Mouse (Mus musculus): ENCODE results near the gene Dync1i1. TPM values are rescaled to one million over a fixed set of nuclear protein-coding genes. Genes with fewer than 3 reads are reported as not detected.
"Not testable (repeated sequence)": the region's sequence is repeated elsewhere in the genome, so short reads cannot be mapped to it uniquely, and the experiment has no call there.

The Dync1i1 gene
- polyA plus RNA-seq (2015; fragmentation: Nextera tagmentation; extraction: Ambion mirVana): 0.04 and 0.11 TPM in 2 replicates

DNA sequence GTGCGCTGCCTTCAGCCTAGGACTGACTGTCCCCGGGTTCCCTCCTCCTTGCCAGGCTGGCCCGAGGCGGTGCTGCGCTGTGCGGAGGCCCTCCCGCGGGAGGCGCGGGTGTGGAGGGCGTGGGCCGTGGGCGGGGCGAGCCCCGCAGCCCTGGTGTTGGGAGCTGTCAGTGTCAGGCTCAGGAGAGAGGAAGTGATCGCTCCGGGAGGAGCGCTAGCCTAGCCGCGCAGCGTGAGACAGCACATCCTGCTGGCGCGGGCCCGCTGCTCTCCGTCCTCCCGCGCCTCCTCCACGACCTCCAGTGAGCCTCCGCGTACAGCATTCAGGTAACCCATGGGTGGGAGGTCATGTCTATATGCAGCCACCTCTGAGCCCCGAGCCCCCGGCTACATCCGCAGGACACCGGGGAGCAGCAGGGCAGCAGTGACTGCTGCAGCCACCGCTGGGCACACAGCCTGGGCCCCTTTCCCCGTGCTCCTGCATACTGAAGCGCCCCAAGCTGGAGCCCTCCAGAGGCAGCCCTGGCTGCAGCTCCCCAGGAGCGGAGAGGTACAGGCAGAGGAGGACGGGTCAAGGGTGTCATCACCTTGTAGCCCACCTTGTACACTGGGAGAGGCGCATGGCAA is at the start of gene Dync1i1:
Dync1i1 (plus strand) TSS at position 29 of the 626 bp plus-strand sequence.
- Histone ChIP-seq H3K9me3 (replicated peaks; ENCODE audit: control insufficient read depth, low read length) (no peaks in the 10 kb centered on the region), H3K9ac (ENCODE audit: low read depth, low read length) (no peak within 1 kb of the TSS), H3K27me3 (ENCODE audit: control insufficient read depth, insufficient read depth, low read depth, low read length) (peaks cover 11% of the 10 kb centered on the region), H3K4me3 (ENCODE audit: low read depth, low read length) (peak within 1 kb of the TSS; percentile 16; the same call in 1 of the 2 replicates), H3K4me1 (ENCODE audit: control insufficient read depth, low read depth, low read length) (no peaks in the 10 kb centered on the region), H3K36me3 (ENCODE audit: control insufficient read depth, insufficient read depth) (no peaks in the 10 kb centered on the region), H3K27ac (ENCODE audit: low read length) (no peak within 1 kb of the TSS), H3K4me2 (ENCODE audit: low read depth, low read length) (peak within 1 kb of the TSS; percentile 41)
- WGBS (ENCODE audit: insufficient replicate concordance): under 1% methylated on average over 39 of the region's 40 CpGs
- ATAC-seq (ENCODE audit: low read depth): peak; percentile 48; the same call in 1 of the 2 replicates

DNA sequence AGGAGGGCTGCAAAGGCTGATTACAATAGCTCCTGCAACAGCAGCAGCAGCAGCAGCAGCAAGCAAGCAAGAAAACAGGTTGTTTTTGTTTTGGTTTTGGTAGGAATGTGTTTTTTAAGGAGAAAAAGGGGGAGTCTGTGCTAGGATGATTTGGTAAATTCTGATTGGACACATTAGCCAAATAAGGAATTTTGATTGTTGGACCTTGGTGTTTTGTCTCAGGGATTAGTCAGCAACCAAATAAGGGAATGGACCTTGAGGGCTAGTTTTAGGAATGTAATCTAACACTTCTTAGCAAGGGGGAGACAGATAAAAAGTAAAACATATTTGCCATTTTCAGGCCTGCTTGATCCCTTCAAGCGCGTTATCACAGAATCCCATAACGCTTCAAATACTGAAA is 45.7 kb upstream of the Dync1i1 start:
- no peak overlapping the region for H3K4me3 ChIP-seq (ENCODE audit: low read depth, low read length)
- WGBS (ENCODE audit: insufficient replicate concordance): 75% methylated on average over 3 of the region's 3 CpGs
- no peak overlapping the region for H3K27ac ChIP-seq (ENCODE audit: low read length)
- H3K36me3 ChIP-seq (ENCODE audit: control insufficient read depth, insufficient read depth): no peaks in the 10 kb centered on the region
- no peaks in the 10 kb centered on the region for H3K4me1 ChIP-seq (ENCODE audit: control insufficient read depth, low read depth, low read length)
- H3K27me3 ChIP-seq (ENCODE audit: control insufficient read depth, insufficient read depth, low read depth, low read length): no peaks in the 10 kb centered on the region
- H3K9me3 ChIP-seq (replicated peaks; ENCODE audit: control insufficient read depth, low read length): no peaks in the 10 kb centered on the region
- H3K4me2 ChIP-seq (ENCODE audit: low read depth, low read length): no peak overlapping the region
- no peak overlapping the region for H3K9ac ChIP-seq (ENCODE audit: low read depth, low read length)
- no peak for ATAC-seq (ENCODE audit: low read depth)

DNA sequence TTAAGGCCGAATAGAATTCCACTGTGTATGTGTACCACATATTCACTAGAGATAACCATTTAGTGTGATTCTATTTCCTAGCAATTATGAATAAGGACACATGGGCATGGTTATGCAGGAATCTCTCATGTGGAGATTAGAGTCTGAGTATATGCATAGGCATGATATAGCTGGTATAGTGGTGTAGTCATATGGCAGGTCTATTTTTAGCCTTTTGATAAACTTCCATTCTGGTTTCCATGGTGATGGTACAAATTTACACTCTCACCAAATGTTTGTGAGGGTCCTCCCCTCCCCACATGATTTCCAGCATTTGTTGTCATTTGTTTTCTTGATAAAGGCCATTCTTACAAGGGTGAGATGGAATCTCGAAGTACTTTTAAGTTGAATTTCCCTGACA is 23.6 kb upstream of the Dync1i1 start:
- H3K36me3 ChIP-seq (ENCODE audit: control insufficient read depth, insufficient read depth): no peaks in the 10 kb centered on the region
- H3K4me3 ChIP-seq (ENCODE audit: low read depth, low read length): no peak overlapping the region
- H3K27ac ChIP-seq (ENCODE audit: low read length): no peak overlapping the region
- H3K27me3 ChIP-seq (ENCODE audit: control insufficient read depth, insufficient read depth, low read depth, low read length): no peaks in the 10 kb centered on the region
- no peak for ATAC-seq (ENCODE audit: low read depth)
- WGBS (ENCODE audit: insufficient replicate concordance): 57% methylated on average over 2 of the region's 2 CpGs
- no peaks in the 10 kb centered on the region for H3K9me3 ChIP-seq (replicated peaks; ENCODE audit: control insufficient read depth, low read length)
- H3K4me2 ChIP-seq (ENCODE audit: low read depth, low read length): no peak overlapping the region
- no peaks in the 10 kb centered on the region for H3K4me1 ChIP-seq (ENCODE audit: control insufficient read depth, low read depth, low read length)
- H3K9ac ChIP-seq (ENCODE audit: low read depth, low read length): no peak overlapping the region

DNA sequence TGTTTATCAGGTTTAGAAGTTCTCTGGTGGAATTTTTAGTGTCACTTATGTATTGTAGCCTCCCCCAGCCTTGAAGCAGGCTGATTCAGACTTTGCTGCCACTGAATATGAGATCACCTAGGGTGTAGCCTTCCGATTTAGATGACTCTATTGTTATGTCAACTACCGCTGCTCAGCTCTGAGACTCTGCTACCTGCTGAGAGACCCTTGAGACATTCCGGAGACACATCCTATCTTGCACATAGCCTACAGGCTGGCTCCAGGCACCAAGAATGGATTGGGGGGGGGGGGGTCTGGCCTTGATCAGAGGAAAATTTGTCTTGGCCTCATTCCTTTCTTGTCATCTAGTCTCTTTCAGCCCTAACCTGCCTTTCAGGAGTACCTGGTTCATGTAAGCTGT is 17.5 kb upstream of the Dync1i1 start:
- H3K27ac ChIP-seq (ENCODE audit: low read length); ATAC-seq (ENCODE audit: low read depth); H3K9ac ChIP-seq (ENCODE audit: low read depth, low read length); H3K9me3 ChIP-seq (replicated peaks; ENCODE audit: control insufficient read depth, low read length); H3K4me2 ChIP-seq (ENCODE audit: low read depth, low read length); H3K4me3 ChIP-seq (ENCODE audit: low read depth, low read length); H3K36me3 ChIP-seq (ENCODE audit: control insufficient read depth, insufficient read depth); H3K4me1 ChIP-seq (ENCODE audit: control insufficient read depth, low read depth, low read length); H3K27me3 ChIP-seq (ENCODE audit: control insufficient read depth, insufficient read depth, low read depth, low read length): not testable (repeated sequence)
- WGBS (ENCODE audit: insufficient replicate concordance): 49% methylated on average over 3 of the region's 3 CpGs

DNA sequence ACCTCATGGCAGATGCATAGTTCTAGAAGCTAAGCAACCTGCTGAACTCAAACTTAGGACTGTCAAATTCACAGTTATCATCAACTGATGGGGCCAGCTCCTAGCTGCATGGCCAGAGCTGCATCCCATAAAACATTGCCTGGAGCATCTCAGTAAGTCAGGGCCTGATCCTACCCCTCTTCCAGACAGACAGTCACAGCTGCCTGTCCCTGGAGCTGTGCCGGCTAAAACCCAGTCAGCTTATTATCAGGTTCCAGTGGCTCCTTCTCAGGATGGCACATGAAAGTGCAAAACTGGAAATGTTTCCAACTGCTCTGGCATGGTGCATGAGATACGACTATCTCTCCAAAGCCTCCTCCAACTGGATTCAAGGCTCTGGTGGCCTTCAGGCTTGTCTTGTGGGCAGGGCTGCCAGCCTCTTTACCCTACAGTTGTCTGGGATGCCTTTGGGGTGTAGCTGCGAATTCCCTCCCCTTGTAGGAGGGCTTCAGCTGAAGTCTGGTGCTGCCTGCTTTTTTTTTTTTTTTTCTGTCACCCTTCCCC is 15.3 kb upstream of the Dync1i1 start:
- ATAC-seq (ENCODE audit: low read depth): no peak
- Histone ChIP-seq H3K36me3 (ENCODE audit: control insufficient read depth, insufficient read depth) (no peaks in the 10 kb centered on the region), H3K9me3 (replicated peaks; ENCODE audit: control insufficient read depth, low read length) (no peaks in the 10 kb centered on the region), H3K27ac (ENCODE audit: low read length) (no peak overlapping the region), H3K27me3 (ENCODE audit: control insufficient read depth, insufficient read depth, low read depth, low read length) (no peaks in the 10 kb centered on the region), H3K9ac (ENCODE audit: low read depth, low read length) (no peak overlapping the region), H3K4me3 (ENCODE audit: low read depth, low read length) (no peak overlapping the region), H3K4me1 (ENCODE audit: control insufficient read depth, low read depth, low read length) (no peaks in the 10 kb centered on the region), H3K4me2 (ENCODE audit: low read depth, low read length) (no peak overlapping the region)
- 47% methylated on average over 3 of the region's 3 CpGs for WGBS (ENCODE audit: insufficient replicate concordance)

DNA sequence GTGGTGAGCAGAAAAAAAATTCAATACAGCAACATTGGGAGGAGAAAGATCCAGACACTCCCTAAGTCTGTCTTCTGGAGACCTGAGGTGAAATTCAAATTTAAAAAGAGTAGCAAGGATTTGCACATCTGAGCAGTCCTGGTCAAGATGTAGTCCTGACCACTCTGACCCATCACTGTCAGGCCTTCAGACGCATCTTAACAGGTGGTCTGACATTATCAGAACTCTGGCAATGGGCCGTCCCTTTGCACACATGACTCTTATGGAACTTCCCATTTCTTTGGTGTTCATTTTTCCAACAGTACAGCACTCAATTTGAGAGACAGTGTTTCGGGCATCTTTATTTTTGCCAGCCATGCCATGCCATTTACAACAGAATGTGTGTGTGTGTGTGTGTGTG is 12.8 kb upstream of the Dync1i1 start:
- Histone ChIP-seq H3K4me3 (ENCODE audit: low read depth, low read length) (no peak overlapping the region), H3K4me2 (ENCODE audit: low read depth, low read length) (no peak overlapping the region), H3K36me3 (ENCODE audit: control insufficient read depth, insufficient read depth) (no peaks in the 10 kb centered on the region), H3K27ac (ENCODE audit: low read length) (no peak overlapping the region), H3K27me3 (ENCODE audit: control insufficient read depth, insufficient read depth, low read depth, low read length) (no peaks in the 10 kb centered on the region), H3K4me1 (ENCODE audit: control insufficient read depth, low read depth, low read length) (no peaks in the 10 kb centered on the region), H3K9ac (ENCODE audit: low read depth, low read length) (no peak overlapping the region), H3K9me3 (replicated peaks; ENCODE audit: control insufficient read depth, low read length) (no peaks in the 10 kb centered on the region)
- no peak for ATAC-seq (ENCODE audit: low read depth)
- 52% methylated on average over 3 of the region's 3 CpGs for WGBS (ENCODE audit: insufficient replicate concordance)

DNA sequence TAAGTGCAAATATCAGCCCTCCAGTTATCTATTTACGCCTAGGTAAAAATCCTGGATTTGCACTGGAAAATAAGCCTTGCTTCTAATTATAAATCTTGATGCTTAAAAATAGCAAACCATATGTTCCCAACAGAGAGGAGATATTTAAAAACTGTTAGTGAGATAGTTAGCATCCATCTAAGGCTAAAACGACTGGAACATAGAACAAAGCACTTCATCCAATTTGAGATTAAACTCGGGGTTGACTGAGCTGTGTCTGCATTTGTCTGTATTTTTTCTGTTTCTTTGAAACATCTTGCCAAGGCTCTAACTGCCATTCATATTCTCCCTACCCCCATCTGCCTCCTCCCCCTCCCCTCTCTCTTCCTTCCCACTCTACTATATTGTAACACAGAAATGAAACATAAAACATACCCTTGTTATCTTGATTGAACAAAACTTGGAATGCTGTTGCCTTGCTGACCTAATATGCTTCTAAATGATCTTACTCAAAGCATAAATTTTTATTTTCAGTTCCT is 10.3 kb upstream of the Dync1i1 start:
- Histone ChIP-seq H3K36me3 (ENCODE audit: control insufficient read depth, insufficient read depth) (no peaks in the 10 kb centered on the region), H3K9me3 (replicated peaks; ENCODE audit: control insufficient read depth, low read length) (no peaks in the 10 kb centered on the region), H3K27me3 (ENCODE audit: control insufficient read depth, insufficient read depth, low read depth, low read length) (no peaks in the 10 kb centered on the region), H3K4me3 (ENCODE audit: low read depth, low read length) (no peak overlapping the region), H3K9ac (ENCODE audit: low read depth, low read length) (no peak overlapping the region), H3K4me2 (ENCODE audit: low read depth, low read length) (no peak overlapping the region), H3K4me1 (ENCODE audit: control insufficient read depth, low read depth, low read length) (no peaks in the 10 kb centered on the region), H3K27ac (ENCODE audit: low read length) (no peak overlapping the region)
- WGBS (ENCODE audit: insufficient replicate concordance): 47% methylated on average over 3 of the region's 3 CpGs
- ATAC-seq (ENCODE audit: low read depth): no peak

DNA sequence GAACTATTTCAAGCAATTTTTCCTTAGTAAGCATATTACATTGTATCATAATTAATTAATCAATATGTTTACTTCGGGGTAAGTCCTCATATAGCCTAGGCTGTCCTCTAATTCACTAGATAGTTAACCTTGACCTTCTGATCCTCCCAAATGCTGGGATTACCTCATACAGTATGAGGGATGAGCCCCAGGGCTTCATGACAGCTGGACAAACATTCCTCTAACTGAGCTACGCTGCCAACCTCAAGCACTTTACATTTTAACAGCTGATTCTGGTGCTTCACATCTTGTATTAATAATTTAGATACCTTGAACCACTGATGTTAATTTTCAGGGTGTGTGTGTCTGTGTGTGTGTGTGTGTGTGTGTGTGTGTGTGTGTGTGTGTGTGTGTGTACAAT is 6.5 kb upstream of the Dync1i1 start:
- Histone ChIP-seq H3K9me3 (replicated peaks; ENCODE audit: control insufficient read depth, low read length) (no peaks in the 10 kb centered on the region), H3K9ac (ENCODE audit: low read depth, low read length) (no peak overlapping the region), H3K27me3 (ENCODE audit: control insufficient read depth, insufficient read depth, low read depth, low read length) (no peaks in the 10 kb centered on the region), H3K4me2 (ENCODE audit: low read depth, low read length) (no peak overlapping the region), H3K4me3 (ENCODE audit: low read depth, low read length) (no peak overlapping the region), H3K36me3 (ENCODE audit: control insufficient read depth, insufficient read depth) (no peaks in the 10 kb centered on the region), H3K27ac (ENCODE audit: low read length) (no peak overlapping the region), H3K4me1 (ENCODE audit: control insufficient read depth, low read depth, low read length) (no peaks in the 10 kb centered on the region)
- no peak for ATAC-seq (ENCODE audit: low read depth)
- 53% methylated on average over 2 of the region's 2 CpGs for WGBS (ENCODE audit: insufficient replicate concordance)

DNA sequence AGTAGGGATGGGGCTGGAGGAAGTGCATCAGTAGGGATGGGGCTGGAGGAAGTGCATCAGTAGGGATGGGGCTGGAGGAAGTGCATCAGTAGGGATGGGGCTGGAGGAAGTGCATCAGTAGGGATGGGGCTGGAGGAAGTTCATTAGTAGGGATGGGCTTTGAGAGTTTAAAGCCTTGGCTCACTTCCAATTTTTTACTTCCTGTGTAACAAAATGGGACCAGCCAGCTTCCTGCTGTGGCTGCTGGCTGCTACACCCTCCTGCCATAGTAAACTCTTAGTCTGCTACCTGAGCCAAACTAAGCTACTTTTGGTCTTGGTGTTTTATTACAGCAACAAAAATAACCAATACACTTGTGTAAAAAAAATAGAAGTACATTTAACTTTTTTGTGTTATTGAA is 4.7 kb upstream of the Dync1i1 start:
- not testable (repeated sequence) for H3K4me2 ChIP-seq (ENCODE audit: low read depth, low read length); H3K27me3 ChIP-seq (ENCODE audit: control insufficient read depth, insufficient read depth, low read depth, low read length); H3K9ac ChIP-seq (ENCODE audit: low read depth, low read length); H3K27ac ChIP-seq (ENCODE audit: low read length); H3K9me3 ChIP-seq (replicated peaks; ENCODE audit: control insufficient read depth, low read length); H3K4me1 ChIP-seq (ENCODE audit: control insufficient read depth, low read depth, low read length); H3K4me3 ChIP-seq (ENCODE audit: low read depth, low read length); ATAC-seq (ENCODE audit: low read depth); H3K36me3 ChIP-seq (ENCODE audit: control insufficient read depth, insufficient read depth)
